Mouse (Mus musculus) kidney, adult 2 months (tissue): ENCODE measurements around the gene Fbxl13.

ENCODE experiments used
- CTCF ChIP-seq: fragments of 200-500 bp; conservative IDR thresholded peaks from 2 replicates; pipeline ENCODE4 v1.5.1; 2011; ENCODE audit warnings: low read depth, mild to moderate bottlenecking, control low read depth, low read length, moderate library complexity, mixed read lengths; ENCODE audit not compliant: insufficient read depth, insufficient read length
- POLR2A ChIP-seq: fragments of 200-500 bp; IDR thresholded peaks from one replicate; pipeline ENCODE4 v1.6.1; 2011; ENCODE audit warnings: low read depth, low read length, control low read depth

- TF ChIP-seq POLR2A (no peak), CTCF (no peak)
Observed at GRCm38 (mm10) chr5:21500133-21500532, 145.3 kb downstream of the Fbxl13 start.
